Comparison of ENCODE assay signal across 9 mouse cellular contexts in genomic region chr7:100123486-100123885, GRCm38 (mm10). TPM values are rescaled to one million over a fixed set of nuclear protein-coding genes. Genes with fewer than 3 reads are reported as not detected.
A peak's percentile ranks its signal among the peaks of the same experiment; 100 is the strongest.
DNase-seq lines count a peak whose midpoint lies in the region; ATAC-seq lines count a peak whose summit lies in the region.
"Had no signal": no experiment of that assay in that cellular context is flagged by ENCODE, and none has a peak within 500 bp of the region (broad histone marks: within the 10 kb centered on the region; RNA-seq: fewer than 3 reads in every experiment).

No protein-coding gene starts in this region.

- no peaks in the 10 kb centered on the region for H3K9me3 ChIP-seq in hindbrain, embryonic 14.5 days (ENCODE audit: control insufficient read depth, low read length)
- no peaks in the 10 kb centered on the region for H3K9me3 ChIP-seq in hindbrain, embryonic 16.5 days (ENCODE audit: control insufficient read depth, low read length)

- ATAC-seq in hindbrain, embryonic 14.5 days (ENCODE audit: low FRiP score), result no peak
- no peak for ATAC-seq in hindbrain, embryonic 16.5 days

- no peak overlapping the region for H3K9ac ChIP-seq in hindbrain, embryonic 14.5 days
- H3K9ac ChIP-seq in hindbrain, embryonic 16.5 days (ENCODE audit: low read depth, low read length), result no peak overlapping the region
- H3K9ac ChIP-seq: midbrain, embryonic 12.5 days had no signal

- peaks cover 9% of the 10 kb centered on the region; the same call in 1 of the 2 replicates for H3K4me1 ChIP-seq in hindbrain, embryonic 14.5 days (replicated peaks; ENCODE audit: control insufficient read depth, insufficient read depth, low read length)
- peaks cover 11% of the 10 kb centered on the region for H3K4me1 ChIP-seq in hindbrain, embryonic 16.5 days (ENCODE audit: control insufficient read depth, insufficient read depth, low read depth, low read length)

- H3K4me3 ChIP-seq in hindbrain, embryonic 14.5 days (replicated peaks; ENCODE audit: low read length), result no peak overlapping the region
- H3K4me3 ChIP-seq in hindbrain, embryonic 16.5 days (ENCODE audit: low read length), result no peak overlapping the region
- H3K4me3 ChIP-seq: midbrain, embryonic 12.5 days had no signal

- no peaks in the 10 kb centered on the region for H3K27me3 ChIP-seq in hindbrain, embryonic 14.5 days (ENCODE audit: control insufficient read depth, insufficient read depth, low read length)
- no peaks in the 10 kb centered on the region for H3K27me3 ChIP-seq in hindbrain, embryonic 16.5 days (replicated peaks; ENCODE audit: control insufficient read depth, insufficient read depth, low read length)
- H3K27me3 ChIP-seq: midbrain, embryonic 12.5 days had no signal

- peaks cover 7% of the 10 kb centered on the region for H3K36me3 ChIP-seq in hindbrain, embryonic 14.5 days (replicated peaks; ENCODE audit: control insufficient read depth, insufficient read depth)
- peaks cover 3% of the 10 kb centered on the region for H3K36me3 ChIP-seq in hindbrain, embryonic 16.5 days (ENCODE audit: control insufficient read depth, insufficient read depth, low read length)

- DNase-seq in hindbrain, embryonic 14.5 days (ENCODE audit: low spot score), result peak; percentile 51
- DNase-seq in A20 (ENCODE audit: low read depth, low spot score), result peak; percentile 71
- DNase-seq in MEL-GATA-1-ER (ENCODE audit: extremely low read depth, low read depth), result peak; percentile 33
- DNase-seq in embryo, embryonic 10.5 days (ENCODE audit: low spot score), result peak; percentile 59
- peak; percentile 59 for DNase-seq in lung, postnatal 14 days
- DNase-seq in thymus, postnatal 0 days (ENCODE audit: low spot score), result peak; percentile 37
- no peak for DNase-seq in gastrocnemius, postnatal 10 days

- H3K27ac ChIP-seq in hindbrain, embryonic 14.5 days, result no peak overlapping the region
- no peak overlapping the region for H3K27ac ChIP-seq in hindbrain, embryonic 16.5 days (ENCODE audit: low read depth, low read length)
- H3K27ac ChIP-seq: midbrain, embryonic 12.5 days had no signal

- WGBS in hindbrain, embryonic 14.5 days, result 57% methylated on average over 6 of the region's 6 CpGs
- 63% methylated on average over 6 of the region's 6 CpGs for WGBS in hindbrain, embryonic 16.5 days

- no peak overlapping the region for H3K4me2 ChIP-seq in hindbrain, embryonic 14.5 days (replicated peaks)
- no peak overlapping the region for H3K4me2 ChIP-seq in hindbrain, embryonic 16.5 days (ENCODE audit: low read length)
- H3K4me2 ChIP-seq: midbrain, embryonic 12.5 days had no signal

RNA-seq across cellular contexts. Expression of gene Pold3, which starts 2.1 kb away (rescaled TPM):
- polyA plus RNA-seq in hindbrain, embryonic 14.5 days (2014; fragmentation: Nextera tagmentation; extraction: Ambion mirVana), result 43.1 and 45.8 TPM in 2 replicates
- 45.4 and 47.0 TPM in 2 replicates for polyA plus RNA-seq in hindbrain, embryonic 16.5 days (2015; fragmentation: Nextera tagmentation; extraction: Ambion mirVana)
- 53.2 and 57.2 TPM in 2 replicates for polyA plus RNA-seq in thymus, postnatal 0 days (2015; fragmentation: Nextera tagmentation; extraction: Ambion mirVana)
- total RNA-seq in gastrocnemius, postnatal 10 days (2021), result 10 to 100 TPM in 1 of 2 experiments, 1 to 10 TPM in 1; 8.8 to 14.2 TPM

RNA-seq across cellular contexts. Expression of gene Lipt2, which starts 35.6 kb away (rescaled TPM):
- polyA plus RNA-seq in hindbrain, embryonic 14.5 days (2014; fragmentation: Nextera tagmentation; extraction: Ambion mirVana), result 19.2 and 20.2 TPM in 2 replicates
- polyA plus RNA-seq in hindbrain, embryonic 16.5 days (2015; fragmentation: Nextera tagmentation; extraction: Ambion mirVana), result 18.3 and 19.5 TPM in 2 replicates
- polyA plus RNA-seq in thymus, postnatal 0 days (2015; fragmentation: Nextera tagmentation; extraction: Ambion mirVana), result 8.3 and 9.0 TPM in 2 replicates
- total RNA-seq in gastrocnemius, postnatal 10 days (2021), result 1 to 10 TPM; 5.6 to 6.3 TPM

RNA-seq across cellular contexts. Expression of gene Kcne3, which starts 52.8 kb away (rescaled TPM):
- polyA plus RNA-seq in hindbrain, embryonic 14.5 days (2014; fragmentation: Nextera tagmentation; extraction: Ambion mirVana), result 0.30 and 0.50 TPM in 2 replicates
- 0.31 and 0.67 TPM in 2 replicates for polyA plus RNA-seq in hindbrain, embryonic 16.5 days (2015; fragmentation: Nextera tagmentation; extraction: Ambion mirVana)
- polyA plus RNA-seq in thymus, postnatal 0 days (2015; fragmentation: Nextera tagmentation; extraction: Ambion mirVana), result 1.7 and 2.3 TPM in 2 replicates
- total RNA-seq in gastrocnemius, postnatal 10 days (2021), result under 1 TPM; 0.70 to 0.84 TPM
